Mouse (Mus musculus) hindbrain, embryonic 16.5 days (tissue): ENCODE measurements around the gene Zfp655. TPM values are rescaled to one million over a fixed set of nuclear protein-coding genes. Genes with fewer than 3 reads are reported as not detected.
"Not testable (repeated sequence)": the region's sequence is repeated elsewhere in the genome, so short reads cannot be mapped to it uniquely, and the experiment has no call there.

Experiments
- ATAC-seq: fragments of 200-750 bp; cut with Nextera tagmentation; 2 replicates; pipeline ENCODE4 v1.8.0; 2017; ENCODE audit warnings: moderate TSS enrichment, moderate library complexity
- H3K27ac ChIP-seq: fragments of 300-500 bp; sonication (generic); 2 replicates; pipeline ENCODE4 v1.5.1; 2014; ENCODE audit warnings: low read depth, mild to moderate bottlenecking, control low read depth, low read length, moderate library complexity
- H3K27me3 ChIP-seq: fragments of 300-500 bp; sonication (generic); replicated peaks from 2 replicates; pipeline ENCODE4 v1.6.1; 2014; ENCODE audit warnings: low read length; ENCODE audit not compliant: control insufficient read depth, insufficient read depth
- H3K36me3 ChIP-seq: fragments of 300-500 bp; sonication (generic); 2 replicates; pipeline ENCODE4 v1.6.1; 2014; ENCODE audit warnings: mild to moderate bottlenecking, low read length, moderate library complexity, mixed read lengths; ENCODE audit not compliant: control insufficient read depth, insufficient read depth
- H3K4me1 ChIP-seq: fragments of 300-500 bp; sonication (generic); 2 replicates; pipeline ENCODE4 v1.6.1; 2014; ENCODE audit warnings: low read depth, low read length; ENCODE audit not compliant: control insufficient read depth, insufficient read depth
- H3K4me2 ChIP-seq: fragments of 300-500 bp; sonication (generic); 2 replicates; pipeline ENCODE4 v1.6.1; 2014; ENCODE audit warnings: mild to moderate bottlenecking, low read length, control low read depth, moderate library complexity
- H3K4me3 ChIP-seq: fragments of 300-500 bp; sonication (generic); 2 replicates; pipeline ENCODE4 v1.5.1; 2014; ENCODE audit warnings: mild to moderate bottlenecking, low read length, control low read depth, moderate library complexity
- H3K9ac ChIP-seq: fragments of 300-500 bp; sonication (generic); 2 replicates; pipeline ENCODE4 v1.6.1; 2014; ENCODE audit warnings: low read depth, mild to moderate bottlenecking, control low read depth, low read length, moderate library complexity
- H3K9me3 ChIP-seq: fragments of 300-500 bp; sonication (generic); 2 replicates; pipeline ENCODE4 v1.6.1; 2014; ENCODE audit warnings: mild to moderate bottlenecking, low read length, moderate library complexity; ENCODE audit not compliant: control insufficient read depth
- WGBS: fragments of 180-500 bp; shearing (Covaris S2); extraction: QIAGEN DNeasy Blood & Tissue Kit; methylation state at CpG from one replicate; pipeline ENCODE4 v1.1.7; 2014; 5-methylcytosine and 5-hydroxymethylcytosine counted together
- polyA plus RNA-seq: library from polyadenylated mRNA; unstranded; fragments of >200 nt; fragmentation: Nextera tagmentation; extraction: Ambion mirVana; gene quantifications from 2 replicates; pipeline ENCODE4 v1.2.1, GENCODE M21; 2015

Gene Zfp655
- polyA plus RNA-seq, 1 experiment from 2014 or later: 27.2 TPM

DNA sequence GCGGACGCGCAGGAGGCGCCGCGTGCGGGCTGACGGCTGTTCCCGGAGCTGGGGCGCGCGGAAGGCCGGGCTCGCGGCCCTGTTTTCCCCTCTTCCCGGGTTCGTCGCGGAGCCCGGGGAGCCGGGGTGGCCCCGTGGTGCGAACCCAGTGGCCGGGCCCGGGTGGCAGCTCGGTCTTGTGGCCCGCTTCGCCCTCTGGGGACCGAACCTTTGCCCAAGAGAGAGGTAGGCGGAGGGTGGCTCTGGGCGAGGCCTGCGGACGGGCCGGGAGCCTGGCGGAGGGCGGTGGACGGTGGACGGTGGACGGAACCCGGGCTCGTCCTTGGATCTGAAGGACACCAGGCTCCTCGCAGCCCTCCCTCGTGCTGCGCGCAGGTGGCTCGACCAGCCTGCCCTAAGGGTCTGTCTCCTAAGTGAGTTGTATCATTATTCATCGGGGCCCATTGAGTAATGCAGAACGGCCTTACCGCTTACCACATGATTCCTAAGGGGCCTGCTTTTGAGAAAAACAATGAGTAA lies 437 bp downstream of the Zfp655 start:
- Histone ChIP-seq H3K27ac (peak overlapping the region; percentile 91), H3K4me3 (peak overlapping the region; percentile 99), H3K4me1 (peaks cover 15% of the 10 kb centered on the region), H3K9me3 (no peaks in the 10 kb centered on the region), H3K4me2 (peak overlapping the region; percentile 84), H3K9ac (peak overlapping the region; percentile 98), H3K27me3 (no peaks in the 10 kb centered on the region), H3K36me3 (peaks cover 17% of the 10 kb centered on the region)
- WGBS: under 1% methylated on average over 46 of the region's 49 CpGs
- ATAC-seq: peak; percentile 84

- H3K4me2 ChIP-seq: no peak overlapping the region
- no peak for ATAC-seq
- no peak overlapping the region for H3K27ac ChIP-seq
- peaks cover 29% of the 10 kb centered on the region for H3K36me3 ChIP-seq
- H3K4me1 ChIP-seq: peaks cover 15% of the 10 kb centered on the region
- no peaks in the 10 kb centered on the region for H3K27me3 ChIP-seq
- H3K4me3 ChIP-seq: no peak overlapping the region
- no peak overlapping the region for H3K9ac ChIP-seq
- H3K9me3 ChIP-seq: no peaks in the 10 kb centered on the region
Measured at GRCm38 (mm10) chr5:145234636-145235035, 3.1 kb downstream of the Zfp655 start.

DNA sequence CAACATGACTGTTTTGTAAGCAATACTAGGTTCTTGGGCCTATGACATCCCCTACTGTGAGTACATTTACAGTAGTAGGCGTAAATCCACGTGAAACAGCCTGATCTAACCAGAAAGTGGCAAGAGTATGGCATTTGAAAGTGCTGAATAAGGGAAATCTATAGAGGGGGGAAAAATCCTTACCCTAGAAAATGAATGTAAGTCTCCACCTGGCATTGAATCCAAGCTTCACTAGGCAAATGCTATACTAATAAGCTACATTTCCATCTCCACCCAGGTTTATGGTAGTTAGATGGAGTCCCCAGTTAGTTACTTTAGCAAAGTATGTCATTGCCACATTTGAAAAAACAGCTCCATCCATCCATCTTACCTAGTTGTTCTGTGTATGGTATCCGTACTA lies 18.0 kb downstream of the Zfp655 start:
- ATAC-seq: no peak

DNA sequence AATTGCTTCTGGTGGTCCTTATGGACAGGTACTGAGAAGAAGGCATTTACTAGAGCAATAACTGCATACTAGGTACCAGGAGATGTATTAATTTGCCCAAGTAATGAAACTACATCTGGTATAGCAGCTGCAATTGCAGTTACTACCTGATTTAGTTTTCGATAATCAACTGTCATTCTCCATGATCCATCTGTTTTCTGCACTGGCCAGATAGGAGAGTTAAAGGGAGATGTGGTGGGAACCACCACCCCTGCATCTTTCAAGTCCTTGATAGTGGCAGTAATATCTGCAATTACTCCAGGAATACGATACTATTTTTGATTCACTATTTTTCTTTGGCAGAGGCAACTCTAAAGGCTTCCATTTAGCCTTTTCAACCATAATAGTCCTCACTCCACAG lies 42.1 kb downstream of the Zfp655 start:
- not testable (repeated sequence) for H3K9me3 ChIP-seq, H3K4me3 ChIP-seq, H3K27ac ChIP-seq, H3K4me1 ChIP-seq, H3K36me3 ChIP-seq, H3K4me2 ChIP-seq, H3K9ac ChIP-seq, ATAC-seq, H3K27me3 ChIP-seq
- 93% methylated on average over 2 of the region's 2 CpGs for WGBS

More for the DNA sequence above, 18.0 kb downstream of the Zfp655 start:
- H3K9me3 ChIP-seq: no peaks in the 10 kb centered on the region
- no peaks in the 10 kb centered on the region for H3K27me3 ChIP-seq
- H3K9ac ChIP-seq: no peak overlapping the region
- no peak overlapping the region for H3K27ac ChIP-seq
- no peak overlapping the region for H3K4me2 ChIP-seq
- H3K4me3 ChIP-seq: no peak overlapping the region
- H3K36me3 ChIP-seq: peaks cover 13% of the 10 kb centered on the region
- 94% methylated on average over 3 of the region's 3 CpGs for WGBS
- H3K4me1 ChIP-seq: no peaks in the 10 kb centered on the region

GRCm38 (mm10) chr5:145279948-145280347 lies 48.4 kb downstream of the Zfp655 start:
- Histone ChIP-seq H3K4me3 (peak overlapping the region; percentile 95; the same call in 1 of the 2 replicates), H3K4me1 (peaks cover 9% of the 10 kb centered on the region), H3K27ac (no peak overlapping the region), H3K36me3 (peaks cover 18% of the 10 kb centered on the region), H3K4me2 (no peak overlapping the region), H3K9ac (no peak overlapping the region), H3K27me3 (no peaks in the 10 kb centered on the region), H3K9me3 (no peaks in the 10 kb centered on the region)
- ATAC-seq: peak; percentile 58
- 89% methylated on average over 2 of the region's 2 CpGs for WGBS

GRCm38 (mm10) chr5:145280371-145281143 lies 49.0 kb downstream of the Zfp655 start, which contains the start of gene Zscan25:
TSS of gene Zscan25 (plus strand) at chr5:145280500.
- peaks cover 22% of the 10 kb centered on the region for H3K36me3 ChIP-seq
- WGBS: under 1% methylated on average over 50 of the region's 50 CpGs
- peaks cover 9% of the 10 kb centered on the region for H3K4me1 ChIP-seq
- H3K4me3 ChIP-seq: peak within 1 kb of the TSS; percentile 95
- peak within 1 kb of the TSS; percentile 87 for H3K27ac ChIP-seq
- H3K27me3 ChIP-seq: no peaks in the 10 kb centered on the region
- no peaks in the 10 kb centered on the region for H3K9me3 ChIP-seq
- ATAC-seq: peak; percentile 98
- H3K4me2 ChIP-seq: peak within 1 kb of the TSS; percentile 90
- H3K9ac ChIP-seq: peak within 1 kb of the TSS; percentile 98

DNA sequence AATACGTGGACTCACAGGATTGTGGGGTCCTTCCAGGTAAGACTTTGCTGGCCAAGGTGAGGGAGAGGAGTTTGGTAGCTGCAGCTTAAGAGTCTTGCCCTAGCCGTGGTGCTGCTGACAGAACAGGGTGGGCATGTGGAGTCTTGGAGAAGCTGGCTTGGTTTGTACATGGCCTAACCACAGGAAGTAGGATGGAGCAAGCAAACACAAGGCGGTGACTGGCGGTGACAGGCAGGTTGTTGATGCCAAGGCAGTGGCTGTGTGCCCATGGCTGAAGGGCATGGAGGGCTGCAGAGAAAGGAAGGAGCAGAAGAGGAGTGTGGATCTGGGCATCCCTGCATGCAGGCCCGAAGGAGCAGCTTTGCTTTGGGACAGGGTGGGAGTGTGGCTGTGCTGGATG lies 56.9 kb downstream of the Zfp655 start:
- Histone ChIP-seq H3K4me2 (no peak overlapping the region), H3K4me1 (no peaks in the 10 kb centered on the region), H3K4me3 (no peak overlapping the region), H3K36me3 (peaks cover 66% of the 10 kb centered on the region), H3K27me3 (no peaks in the 10 kb centered on the region), H3K27ac (no peak overlapping the region), H3K9ac (no peak overlapping the region), H3K9me3 (no peaks in the 10 kb centered on the region)
- ATAC-seq: no peak
- over 99% methylated on average over 5 of the region's 5 CpGs for WGBS

- no peak overlapping the region for H3K27ac ChIP-seq
- no peak for ATAC-seq
- H3K4me2 ChIP-seq: no peak overlapping the region
- no peaks in the 10 kb centered on the region for H3K27me3 ChIP-seq
- H3K9me3 ChIP-seq: no peaks in the 10 kb centered on the region
- H3K4me3 ChIP-seq: no peak overlapping the region
- H3K4me1 ChIP-seq: no peaks in the 10 kb centered on the region
- WGBS: 97% methylated on average over 16 of the region's 16 CpGs
- peaks cover 48% of the 10 kb centered on the region for H3K36me3 ChIP-seq
- H3K9ac ChIP-seq: no peak overlapping the region
Measured at GRCm38 (mm10) chr5:145290697-145291096, 59.2 kb downstream of the Zfp655 start.

DNA sequence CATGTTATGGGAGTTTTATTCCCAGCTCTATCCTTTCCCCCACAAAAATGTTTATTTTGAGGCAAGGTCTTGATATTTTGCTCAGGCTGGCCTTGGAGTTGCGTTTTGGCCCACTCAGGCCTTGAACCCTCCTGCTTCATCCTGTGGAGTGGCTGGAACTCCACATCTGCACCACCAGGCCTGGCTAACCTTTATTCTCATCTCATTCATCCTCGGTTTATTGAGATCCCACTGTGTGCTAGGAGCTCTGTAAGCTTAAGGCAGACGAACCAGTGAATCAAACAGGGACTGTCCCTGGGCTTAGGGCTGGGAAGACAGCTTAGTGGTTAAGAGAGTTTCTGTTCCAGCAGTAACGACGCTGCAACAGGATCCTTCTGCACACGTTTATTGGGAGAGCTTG lies 60.9 kb downstream of the Zfp655 start:
- Histone ChIP-seq H3K27ac (no peak overlapping the region), H3K27me3 (no peaks in the 10 kb centered on the region), H3K4me1 (no peaks in the 10 kb centered on the region), H3K9me3 (no peaks in the 10 kb centered on the region), H3K4me3 (no peak overlapping the region), H3K36me3 (peaks cover 43% of the 10 kb centered on the region), H3K4me2 (no peak overlapping the region), H3K9ac (no peak overlapping the region)
- WGBS: 96% methylated on average over 6 of the region's 6 CpGs
- ATAC-seq: no peak
